Mouse (Mus musculus) adrenal gland, adult (tissue): Measurements from ENCODE around the gene Sh3bgr.

Source experiments
- DNase-seq, 2 experiments: peaks; one replicate each; pipeline ENCODE4 v3.0.0; 2022 to 2023; ENCODE audit warnings: low spot score in 1 of 2; ENCODE audit not compliant: inconsistent age in 2 of 2

The Sh3bgr gene

DNA sequence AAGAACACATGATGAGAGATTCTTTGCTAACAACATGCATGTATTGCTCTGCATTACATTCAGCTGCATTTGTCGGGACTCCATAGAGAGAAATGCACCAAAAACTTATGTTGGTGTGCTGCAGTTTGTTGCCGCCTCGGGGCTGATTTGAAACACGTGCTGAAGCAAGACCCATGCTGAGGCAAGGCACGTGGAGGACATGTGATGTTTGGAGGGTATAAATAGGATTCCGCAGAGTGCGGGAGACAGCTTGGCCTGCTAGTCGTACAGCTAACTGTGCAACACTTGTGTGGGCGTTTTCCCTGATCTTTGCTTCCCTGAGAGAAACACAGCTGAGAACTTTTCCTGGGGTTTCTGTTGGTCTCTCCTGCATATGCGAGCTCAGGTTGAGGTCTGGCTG, 9.5 kb downstream of the Sh3bgr start:
- no peak for DNase-seq

DNA sequence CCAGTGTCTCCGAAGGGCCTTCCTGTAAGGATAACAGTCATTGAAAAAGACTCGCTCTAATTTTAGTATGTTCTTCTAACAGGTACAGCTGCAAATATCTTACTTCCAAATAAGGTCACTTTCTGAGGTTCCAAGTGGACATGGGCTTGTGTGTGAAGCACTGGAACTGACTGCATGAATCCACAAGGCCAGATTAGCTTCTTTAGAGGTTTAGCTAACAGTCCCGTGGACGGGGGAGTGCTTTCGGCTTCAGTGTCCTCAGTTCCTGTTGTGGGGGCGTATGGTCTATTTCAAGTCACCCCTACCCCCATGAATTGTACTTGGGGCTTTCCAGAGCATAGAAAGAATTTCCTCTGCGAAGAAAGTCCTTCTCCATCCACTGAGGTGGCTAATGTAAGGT, 10.6 kb downstream of the Sh3bgr start:
- no peak for DNase-seq

DNA sequence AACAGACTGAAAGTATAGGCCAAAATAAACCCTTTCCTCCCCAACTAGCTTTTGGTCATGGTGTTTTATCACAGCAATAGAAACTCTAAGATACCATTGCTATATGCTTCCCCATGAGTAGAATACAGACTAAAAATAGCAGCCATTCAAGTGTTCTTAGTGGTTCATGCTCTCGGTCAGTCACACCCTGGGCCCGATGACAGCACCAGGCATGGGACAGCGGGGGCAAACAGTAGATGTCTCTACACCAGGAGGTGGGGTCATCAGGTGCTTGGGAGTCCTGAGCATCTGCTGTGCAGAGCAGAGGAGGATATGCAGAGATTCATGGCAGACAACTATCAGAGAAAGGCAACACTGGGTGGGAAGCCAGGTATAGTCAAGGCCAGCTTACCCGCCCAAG, 12.8 kb downstream of the Sh3bgr start:
- DNase-seq: no peak

DNA sequence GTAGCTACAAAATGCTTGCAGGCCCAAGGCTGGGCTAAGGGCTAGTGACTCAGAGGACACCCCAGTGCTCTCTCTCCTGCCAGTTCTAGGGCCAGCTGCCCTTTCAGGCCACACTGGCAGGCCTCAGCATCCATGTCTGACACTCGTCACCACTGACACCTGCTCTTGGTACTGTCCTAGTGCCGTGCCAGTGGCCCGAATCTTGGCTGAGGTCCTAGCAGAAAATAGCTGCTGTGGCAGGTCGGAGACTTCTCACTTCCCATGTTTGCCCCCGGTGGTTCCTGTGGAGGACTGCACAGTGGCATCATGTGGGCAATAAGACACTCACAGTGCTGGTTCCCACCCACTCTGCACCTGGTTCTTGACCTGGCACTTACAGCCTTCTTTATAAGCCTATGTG, 21.2 kb downstream of the Sh3bgr start:
- no peak for DNase-seq

DNA sequence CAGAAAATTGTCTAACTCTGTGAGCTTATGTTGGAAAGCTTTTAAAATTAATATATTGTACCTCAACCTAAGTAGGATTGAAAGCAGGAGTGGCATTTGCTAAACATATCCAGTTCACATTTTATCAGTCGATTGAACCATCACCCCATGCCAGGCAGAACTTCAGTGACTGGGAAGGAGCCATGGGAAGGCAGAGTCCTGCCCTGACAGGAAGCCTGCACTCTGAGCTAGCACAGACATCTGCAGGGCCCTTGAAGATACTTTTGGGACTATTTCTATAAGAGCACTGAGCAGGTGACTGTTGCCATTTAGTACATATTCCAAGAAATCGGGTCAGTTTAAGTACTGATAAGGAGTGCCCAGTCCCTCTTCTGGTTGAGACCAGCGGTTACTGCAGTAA, 21.7 kb downstream of the Sh3bgr start:
- DNase-seq: no peak

DNA sequence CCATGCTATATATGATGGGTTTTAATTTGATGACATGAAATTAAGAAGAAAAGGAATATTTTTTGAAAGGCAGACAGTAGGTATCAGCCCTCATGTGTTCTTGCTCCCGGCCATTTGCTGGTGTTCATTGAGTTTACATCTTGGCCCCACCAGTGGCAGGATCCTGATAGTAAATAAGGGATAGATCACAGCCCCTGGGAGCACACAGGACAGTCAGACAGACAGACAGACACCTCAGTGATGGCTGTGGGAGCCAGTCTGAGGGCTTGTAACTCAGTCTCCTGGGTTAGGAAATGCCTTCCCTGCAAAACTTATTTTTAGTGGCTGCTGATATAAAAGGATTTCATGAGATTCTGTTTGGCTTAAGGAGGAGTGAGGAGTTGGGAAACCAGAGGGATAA, 22.2 kb downstream of the Sh3bgr start:
- DNase-seq: no peak

DNA sequence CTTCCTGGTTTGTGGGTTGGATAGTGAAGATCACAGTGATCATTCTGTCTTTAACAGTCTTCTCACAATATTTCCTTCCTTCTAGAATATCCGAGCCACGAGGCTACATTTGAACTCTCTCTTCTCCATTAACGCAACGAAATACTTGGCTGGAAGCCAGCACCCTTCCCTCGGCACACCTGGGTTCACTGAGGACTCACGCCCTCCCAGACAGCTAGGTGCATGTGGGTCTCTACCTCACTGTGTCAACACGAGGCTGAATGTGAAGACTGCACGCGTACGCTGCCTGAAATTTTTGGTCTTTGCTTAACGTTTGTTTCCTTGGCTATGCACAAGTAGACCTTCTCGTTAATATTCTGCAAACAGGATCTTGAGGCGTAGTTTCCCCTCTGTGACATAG, 28.2 kb downstream of the Sh3bgr start:
- no peak for DNase-seq

DNA sequence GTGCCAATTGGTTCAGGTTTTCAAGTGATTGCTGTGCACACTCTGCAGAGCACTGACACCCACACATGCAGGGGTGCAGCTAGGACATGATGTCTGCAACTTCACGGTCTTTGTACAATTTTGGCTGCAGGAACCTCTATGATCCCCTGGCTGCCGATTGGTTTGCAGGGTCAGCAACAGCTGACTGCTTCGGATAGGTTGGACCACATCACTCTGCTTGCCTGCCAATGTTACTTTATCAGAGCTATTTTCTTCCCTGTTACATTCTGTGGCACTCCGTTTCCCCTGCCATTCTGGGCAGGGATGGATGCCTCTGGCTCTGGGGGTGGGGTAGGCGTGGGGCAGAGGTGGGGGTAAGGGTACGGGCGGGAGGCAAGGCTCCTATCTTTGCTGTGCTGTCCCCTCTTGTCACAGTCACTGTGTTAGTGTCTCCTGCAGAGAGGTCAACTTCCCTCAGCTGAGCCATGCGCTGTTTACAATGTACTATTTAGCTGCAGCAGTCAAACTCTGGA, 28.9 kb downstream of the Sh3bgr start:
- no peak for DNase-seq

DNA sequence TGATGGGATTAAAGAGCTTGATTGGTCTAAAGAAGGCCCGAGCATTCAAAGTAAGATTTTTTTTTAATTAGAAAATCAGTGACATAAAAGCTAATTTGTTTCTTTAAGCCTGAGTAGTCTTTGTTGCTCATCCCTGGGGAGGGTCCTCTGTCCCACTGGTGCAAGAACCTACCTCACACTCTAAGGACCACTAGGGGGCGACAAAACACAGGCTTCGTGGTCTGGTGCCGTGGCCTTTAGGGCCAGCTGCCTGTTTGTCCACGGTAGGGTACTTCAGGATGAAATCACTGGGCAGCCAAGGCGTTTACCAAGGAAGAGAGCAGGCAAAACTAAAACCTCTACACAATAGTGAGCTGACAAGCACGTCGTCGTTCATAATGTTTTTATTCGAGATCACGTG, 30.2 kb downstream of the Sh3bgr start:
- DNase-seq: peak; percentile 67 to 91

DNA sequence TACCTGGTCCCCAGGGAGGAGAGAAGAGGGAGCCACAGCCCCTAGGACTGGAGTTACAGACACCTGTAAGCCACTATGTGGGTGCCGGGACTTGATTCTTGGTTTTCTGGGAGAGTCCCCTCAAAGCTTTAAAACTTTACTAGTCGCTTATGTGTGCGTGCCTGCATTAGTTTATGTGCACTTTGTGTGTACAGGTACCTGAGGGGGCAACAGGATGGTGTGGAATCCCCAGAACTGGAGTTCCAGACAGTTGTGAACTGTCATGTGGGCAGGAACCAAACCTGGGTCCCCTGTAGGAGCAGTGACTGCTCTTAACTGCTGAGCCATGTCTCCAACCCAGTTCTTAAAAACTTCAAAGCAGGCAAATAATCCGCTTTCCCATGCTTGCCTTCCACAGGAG, 31.0 kb downstream of the Sh3bgr start:
- no peak for DNase-seq

DNA sequence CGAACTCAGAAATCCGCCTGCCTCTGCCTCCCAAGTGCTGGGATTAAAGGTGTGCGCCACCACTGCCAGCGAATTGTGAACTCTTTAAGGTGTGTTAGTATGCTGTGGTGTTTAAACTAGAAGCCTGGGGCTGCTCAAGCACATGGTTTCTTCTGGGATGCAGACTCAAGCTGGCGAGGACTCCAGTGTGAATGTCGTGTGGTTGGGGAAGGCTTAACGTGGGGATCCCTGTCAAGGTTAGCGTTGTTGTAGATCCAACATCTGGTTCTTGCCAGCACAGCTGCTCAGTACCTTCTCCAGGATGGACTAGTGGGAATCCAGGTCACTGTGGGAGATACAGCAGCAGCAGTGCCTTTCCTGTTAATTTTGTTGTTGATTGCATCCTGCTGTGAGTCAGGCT, 31.7 kb downstream of the Sh3bgr start:
- DNase-seq: no peak

DNA sequence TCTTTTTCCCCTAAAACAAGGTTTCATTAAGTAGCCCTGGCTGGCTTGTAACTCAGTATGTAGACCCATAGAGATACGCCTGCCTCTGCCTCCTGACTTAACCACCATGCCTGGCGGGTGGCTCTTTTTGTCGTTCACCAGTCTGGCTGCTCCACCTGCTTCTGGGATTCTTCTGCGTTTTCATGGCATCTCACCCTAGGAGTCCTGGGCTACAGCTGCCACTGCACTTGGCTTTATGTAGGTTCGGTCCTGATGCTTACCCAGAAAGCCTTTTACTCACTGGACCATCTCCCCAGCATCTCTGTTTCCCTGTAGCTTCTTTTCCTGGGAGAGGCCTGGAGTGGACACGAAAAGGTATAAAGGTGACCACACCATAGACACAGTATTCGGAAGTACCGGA, 33.7 kb downstream of the Sh3bgr start:
- no peak for DNase-seq

DNA sequence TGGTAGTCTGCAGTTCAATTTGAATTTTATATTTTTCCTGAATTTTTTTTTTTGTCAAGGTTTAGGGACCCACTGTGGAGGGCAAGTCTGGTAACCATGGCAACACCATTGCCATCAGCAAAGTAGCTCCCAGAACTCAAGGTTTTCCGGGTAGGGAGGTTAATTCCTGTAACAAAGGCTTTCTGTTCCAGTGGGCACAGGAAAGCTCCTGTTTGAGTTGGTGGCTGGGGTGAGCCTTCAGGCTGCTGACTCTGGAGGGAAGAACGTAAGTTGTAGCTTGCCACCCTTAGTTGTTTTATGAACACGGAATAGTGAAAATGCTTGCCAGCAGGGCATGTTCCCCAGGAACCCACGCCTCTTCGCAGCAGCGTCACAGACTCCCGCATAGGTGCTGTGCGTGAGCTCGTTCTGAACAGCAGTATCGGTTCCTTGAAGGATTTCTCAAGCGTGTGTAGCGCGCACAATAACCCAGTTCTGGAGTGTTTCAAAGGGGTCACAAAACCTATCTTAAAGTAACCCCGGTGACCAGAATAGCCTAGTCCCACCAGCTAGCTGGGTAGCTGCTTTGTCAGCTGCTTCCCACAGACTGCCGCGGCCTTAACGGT, 35.2 kb downstream of the Sh3bgr start, which contains the start of gene B3galt5:
Gene B3galt5, plus strand, starts transcription at position 436 of the 605 bp plus-strand sequence.
- no peak for DNase-seq

DNA sequence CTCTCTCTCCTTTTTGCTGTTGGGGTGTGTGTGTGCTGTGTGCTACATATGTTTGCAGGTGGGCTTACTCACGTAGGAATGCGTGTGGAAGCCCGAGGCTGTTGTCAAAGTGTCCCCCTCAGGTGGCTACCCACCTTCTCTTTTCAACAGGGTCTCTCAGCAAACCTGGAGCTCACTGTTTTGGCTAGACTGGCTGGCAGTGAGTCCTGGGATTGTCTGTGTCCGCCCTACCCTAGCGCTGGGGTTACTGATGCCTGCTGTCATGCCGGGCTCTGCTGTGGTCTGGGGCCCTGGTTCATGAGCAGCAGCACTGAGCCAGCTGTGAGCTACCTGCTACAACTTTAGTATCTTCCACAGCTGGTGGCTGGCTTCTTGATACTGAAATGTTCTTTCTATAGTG, 44.2 kb downstream of the Sh3bgr start:
- no peak for DNase-seq

DNA sequence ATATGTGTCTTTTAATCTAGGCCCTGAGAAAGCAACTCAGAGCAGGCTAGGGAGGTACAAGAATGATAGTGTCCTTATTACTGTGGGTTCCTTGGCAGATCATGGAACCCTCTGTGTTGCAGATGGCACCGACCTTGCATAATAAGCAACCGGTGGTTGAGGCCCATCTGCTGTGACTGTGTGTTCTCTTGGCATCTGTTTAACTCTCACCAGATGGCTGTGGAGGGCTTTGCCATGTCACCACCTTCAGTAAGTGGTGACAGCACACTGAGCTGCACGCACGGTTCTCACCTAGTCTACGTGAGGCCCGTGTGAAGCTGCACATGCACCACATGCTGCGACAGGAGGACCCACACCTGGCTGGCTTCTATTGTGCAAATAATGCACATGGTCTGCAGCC, 49.4 kb downstream of the Sh3bgr start:
- DNase-seq: no peak

DNA sequence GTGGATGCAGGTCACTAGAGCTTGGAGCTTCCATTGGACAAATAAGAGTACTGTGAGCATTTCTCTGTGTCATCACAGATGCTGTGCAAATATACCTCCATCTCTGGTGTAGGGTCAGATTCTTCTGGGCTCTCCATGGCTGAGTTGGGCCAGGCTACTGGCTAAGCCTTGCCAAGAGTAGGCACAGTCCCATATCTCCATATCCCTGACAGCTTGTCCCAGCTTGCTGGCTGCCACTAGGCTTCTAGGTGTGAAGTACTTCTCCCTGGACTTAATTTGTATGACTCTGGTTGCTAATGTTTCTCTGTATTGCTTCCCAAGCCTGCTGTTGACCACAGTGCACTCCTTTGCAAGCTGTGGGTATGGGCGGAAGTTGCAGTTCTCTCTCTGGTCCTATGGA, 51.9 kb downstream of the Sh3bgr start:
- no peak for DNase-seq

DNA sequence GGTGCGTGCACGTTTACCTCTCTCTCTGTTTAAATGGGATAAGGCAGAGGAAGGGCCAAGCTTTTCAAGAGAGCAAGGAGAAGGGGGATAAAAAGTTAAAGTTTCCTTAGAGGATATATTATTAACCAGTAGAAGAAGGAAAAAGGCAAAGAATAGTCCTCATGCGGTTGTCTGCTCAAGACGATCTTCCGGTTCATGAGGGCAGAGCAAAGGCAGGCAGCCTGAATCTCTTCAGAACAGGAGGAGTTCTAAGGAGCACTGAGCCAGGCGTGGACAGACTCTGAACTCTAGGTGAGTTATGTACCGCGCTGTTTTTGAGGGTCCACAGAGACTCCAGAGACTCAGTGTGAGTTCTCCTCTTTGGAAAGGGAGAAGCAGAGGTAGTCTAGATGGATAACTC, 58.2 kb downstream of the Sh3bgr start:
- DNase-seq: no peak

DNA sequence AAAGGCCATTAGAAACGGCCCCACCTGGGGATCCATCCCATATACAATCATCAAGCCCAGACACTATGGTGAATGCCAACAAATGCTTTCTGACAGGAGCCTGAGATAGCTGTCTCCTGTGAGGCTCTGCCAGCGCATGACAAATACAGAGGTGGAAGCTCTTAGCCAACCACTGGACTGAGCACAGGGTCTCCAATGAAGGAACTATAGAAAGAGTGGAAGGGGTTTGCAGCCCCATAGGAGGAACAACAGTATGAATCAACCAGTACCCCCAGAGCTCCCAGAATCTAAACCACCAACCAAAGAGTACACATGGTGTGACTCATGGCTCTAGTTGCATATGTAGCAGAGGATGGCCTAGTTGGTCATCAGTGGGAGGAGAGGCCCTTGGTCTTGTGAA, 71.5 kb downstream of the Sh3bgr start:
- no peak for DNase-seq

DNA sequence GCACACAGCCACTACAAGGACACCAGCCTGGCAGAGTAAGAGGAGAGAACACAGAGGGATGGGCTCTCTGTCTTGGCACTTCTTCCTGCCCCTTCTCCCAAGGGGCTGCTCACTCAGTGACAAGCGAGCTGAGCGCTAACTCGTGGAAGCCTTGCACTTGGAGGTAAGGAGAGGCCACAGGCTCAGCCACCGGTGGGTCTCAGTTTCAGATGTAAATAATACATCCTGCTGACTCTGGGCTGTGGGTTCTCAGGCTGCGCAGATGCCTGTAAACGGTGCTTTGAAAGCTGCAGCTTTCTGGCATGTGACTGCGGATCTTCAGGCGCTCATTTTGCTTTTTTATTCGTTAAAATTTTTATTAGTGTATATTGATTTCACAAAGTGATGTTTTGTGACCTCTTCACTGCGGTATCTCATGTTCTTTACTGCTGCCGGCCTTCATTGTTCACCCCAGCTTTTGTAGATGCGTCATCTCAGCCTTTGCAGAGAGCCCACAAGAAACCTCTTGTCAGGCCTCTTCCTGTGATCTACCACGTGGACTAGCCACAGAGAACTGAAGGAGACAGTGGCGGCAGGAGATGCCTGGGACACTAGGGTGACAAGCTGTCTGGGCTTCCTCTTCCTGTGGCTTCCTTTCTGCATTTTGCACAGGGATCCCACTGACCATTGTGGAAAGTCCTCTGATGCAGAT, 72.8 kb downstream of the Sh3bgr start:
- no peak for DNase-seq

DNA sequence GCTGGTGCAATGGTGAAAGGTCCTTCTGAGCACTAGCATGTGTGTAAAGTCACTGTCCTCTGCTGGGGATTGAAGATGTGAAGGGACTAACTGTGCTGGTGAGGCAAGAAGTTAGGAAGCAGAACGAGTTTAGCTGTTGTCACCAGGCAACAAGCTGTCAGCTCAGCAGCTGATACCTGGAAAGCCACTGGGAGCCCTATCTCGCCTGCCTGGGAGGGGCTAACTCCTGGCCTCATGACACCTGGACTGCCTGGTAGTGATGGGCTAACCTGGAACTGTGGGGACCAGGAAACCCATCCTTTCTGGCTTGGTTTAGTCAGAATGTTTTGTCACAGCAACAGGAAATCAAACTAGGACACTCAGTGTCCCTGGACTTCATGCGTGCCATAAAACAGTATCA, 76.3 kb downstream of the Sh3bgr start:
- DNase-seq: no peak
